Mouse (Mus musculus): ENCODE data around the gene Iqck. TPM values are rescaled to one million over a fixed set of nuclear protein-coding genes. Genes with fewer than 3 reads are reported as not detected.

Iqck gene
- total and polyA plus RNA-seq, 3 experiments, result 0.39 to 0.68 (median 0.62) TPM

DNA sequence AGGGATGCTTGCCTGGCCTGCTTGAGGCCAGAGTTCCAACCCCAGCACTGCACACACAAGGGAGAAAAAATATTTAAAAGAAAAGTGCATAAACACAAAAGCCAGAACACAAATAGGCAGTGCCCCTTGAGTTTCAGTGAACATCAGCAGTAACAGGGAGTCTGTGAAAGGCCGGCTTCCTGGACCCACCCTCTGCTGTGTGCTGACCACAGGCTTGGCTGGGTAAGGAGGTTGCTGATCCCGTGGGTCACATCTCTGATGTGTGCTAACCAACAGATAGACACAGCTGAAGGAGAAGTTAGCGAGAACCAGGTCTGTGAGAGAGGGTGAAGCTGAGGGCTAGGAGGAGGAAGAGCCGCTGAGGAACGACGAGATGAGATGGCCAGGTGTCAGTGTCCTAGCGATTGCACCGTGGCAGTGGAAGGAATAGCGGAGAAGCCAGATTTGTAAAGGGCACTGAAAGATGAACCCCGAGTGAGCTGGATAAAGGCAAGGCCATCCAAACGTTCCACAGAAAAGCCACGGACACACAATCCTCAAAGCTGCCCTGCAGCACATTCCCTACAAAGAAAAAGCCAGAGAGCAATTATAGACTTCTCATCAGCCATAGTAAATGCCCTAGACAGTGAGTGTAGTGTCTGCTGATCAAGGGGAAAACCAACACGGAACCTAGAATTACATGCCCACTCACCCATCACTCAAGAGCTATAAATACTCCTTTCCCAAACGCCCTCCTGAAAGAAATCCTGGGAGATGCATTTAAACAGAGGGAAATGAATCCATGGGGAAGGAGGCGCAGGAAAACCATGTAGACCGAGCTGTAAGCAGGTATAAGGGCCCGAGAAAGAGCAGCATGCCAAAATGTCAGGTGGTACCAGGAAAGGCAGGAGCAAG lies 76.2 kb downstream of the Iqck start:
- no peaks in the 10 kb centered on the region for H3K4me1 ChIP-seq (ENCODE audit: control insufficient read depth in 1 of 2, insufficient read depth in 2 of 2)
- no peak for DNase-seq (ENCODE audit: extremely low read depth)
- in situ Hi-C loops (cut with MboI; ENCODE audit: low pct_ligation_motif_present, low pct_unique_long_range_greater_than_20kb, low sequenced_read_pairs), result no loop called here
- H3K4me3 ChIP-seq (replicated peaks in 1 of 3; ENCODE audit: low read depth in 2 of 3, low read length in 2 of 3, poor library complexity in 1 of 3), result no peak overlapping the region
- H3K9me3 ChIP-seq (replicated peaks; ENCODE audit: low read length), result no peaks in the 10 kb centered on the region
- TF ChIP-seq CHD1 (IDR thresholded peaks at IDR 0.05; ENCODE audit: low read depth, low read length), result no peak
- TF ChIP-seq GABPA (IDR thresholded peaks at IDR 0.05; ENCODE audit: insufficient replicate concordance, low read depth, low read length), result no peak
- no peak for TF ChIP-seq BHLHE40 (IDR thresholded peaks at IDR 0.05; ENCODE audit: low read depth, low read length)
- no peak for TF ChIP-seq MAZ (IDR thresholded peaks at IDR 0.05; ENCODE audit: low read depth, low read length)
- no peaks in the 10 kb centered on the region for H3K79me2 ChIP-seq (replicated peaks; ENCODE audit: control insufficient read depth, extremely low read depth, insufficient read depth, poor library complexity, severe bottlenecking)
- no peak overlapping the region for H3K9ac ChIP-seq (ENCODE audit: insufficient read depth, low read depth)
- H3K36me3 ChIP-seq (replicated peaks in 1 of 2; ENCODE audit: control insufficient read depth in 1 of 2, insufficient read depth in 1 of 2, low read length in 1 of 2), result no peaks in the 10 kb centered on the region
- no peaks in the 10 kb centered on the region for H3K27me3 ChIP-seq (replicated peaks)
- dilution Hi-C loops (cut with MboI; ENCODE audit: extremely low pct_ligation_motif_present, extremely low pct_unique_long_range_greater_than_20kb, low sequenced_read_pairs), result no loop called here
- H3K27ac ChIP-seq (ENCODE audit: insufficient read depth, low read depth), result no peak overlapping the region
- H3K4me2 ChIP-seq (ENCODE audit: insufficient read depth, low read depth, poor library complexity, severe bottlenecking), result no peak overlapping the region

DNA sequence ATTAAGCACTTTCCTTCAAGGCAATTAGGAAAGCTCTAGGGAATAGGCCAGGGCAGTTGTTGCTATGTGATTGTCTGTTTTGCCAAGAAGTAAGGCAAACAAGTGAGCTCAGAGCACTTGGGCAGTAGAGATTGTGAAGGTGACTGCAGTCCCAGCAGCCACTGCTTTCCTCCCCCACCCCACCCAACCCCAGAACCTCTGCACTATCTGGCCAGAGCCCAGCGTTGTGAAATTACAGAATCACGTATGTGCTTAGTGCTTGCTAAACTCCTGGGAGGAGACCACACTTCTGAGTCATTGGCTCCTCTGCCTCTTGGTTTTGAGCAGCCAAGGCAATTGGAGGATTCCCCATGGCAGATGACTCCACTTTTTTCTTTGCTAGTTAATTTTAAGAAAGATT lies 79.8 kb downstream of the Iqck start:
- Histone ChIP-seq H3K27me3 (replicated peaks) (no peaks in the 10 kb centered on the region), H3K4me3 (replicated peaks in 1 of 3; ENCODE audit: low read depth in 2 of 3, low read length in 2 of 3, poor library complexity in 1 of 3) (no peak overlapping the region), H3K4me1 (ENCODE audit: control insufficient read depth in 1 of 2, insufficient read depth in 2 of 2) (peaks cover 0 to 3% of the 10 kb centered on the region in 2 experiments; a peak in 1 of 4 replicates), H3K9ac (ENCODE audit: insufficient read depth, low read depth) (no peak overlapping the region), H3K9me3 (replicated peaks; ENCODE audit: low read length) (no peaks in the 10 kb centered on the region), H3K79me2 (replicated peaks; ENCODE audit: control insufficient read depth, extremely low read depth, insufficient read depth, poor library complexity, severe bottlenecking) (no peaks in the 10 kb centered on the region), H3K27ac (ENCODE audit: insufficient read depth, low read depth) (no peak overlapping the region), H3K36me3 (replicated peaks in 1 of 2; ENCODE audit: control insufficient read depth in 1 of 2, insufficient read depth in 1 of 2, low read length in 1 of 2) (no peaks in the 10 kb centered on the region), H3K4me2 (ENCODE audit: insufficient read depth, low read depth, poor library complexity, severe bottlenecking) (no peak overlapping the region)
- dilution Hi-C loops (cut with MboI; ENCODE audit: extremely low pct_ligation_motif_present, extremely low pct_unique_long_range_greater_than_20kb, low sequenced_read_pairs) (no loop called here), in situ Hi-C loops (cut with MboI; ENCODE audit: low pct_ligation_motif_present, low pct_unique_long_range_greater_than_20kb, low sequenced_read_pairs) (no loop called here)
- DNase-seq (ENCODE audit: extremely low read depth), result no peak
- TF ChIP-seq CTCF (conservative IDR thresholded peaks at IDR 0.05 in 1 of 2, IDR thresholded peaks at IDR 0.05 in 1 of 2; ENCODE audit: low read depth in 2 of 2, low read length in 2 of 2) (no peak), JUND (conservative IDR thresholded peaks at IDR 0.05; ENCODE audit: low read depth, low read length) (no peak), MAFK (IDR thresholded peaks at IDR 0.05; ENCODE audit: insufficient replicate concordance, low read length) (no peak), JUN (IDR thresholded peaks at IDR 0.05; ENCODE audit: insufficient read depth, low read depth, low read length) (no peak), MXI1 (IDR thresholded peaks at IDR 0.05; ENCODE audit: low read depth, low read length) (no peak), RCOR1 (conservative IDR thresholded peaks at IDR 0.05; ENCODE audit: low read depth, low read length) (no peak), TBP (conservative IDR thresholded peaks at IDR 0.05; ENCODE audit: low read depth, low read length) (no peak), EP300 (IDR thresholded peaks at IDR 0.05; ENCODE audit: low read length) (no peak), TCF12 (IDR thresholded peaks at IDR 0.05; ENCODE audit: low read depth, low read length) (no peak)
